Mouse (Mus musculus) myocyte (in vitro differentiated cells): ENCODE data around the gene Syngr3. TPM values are rescaled to one million over a fixed set of nuclear protein-coding genes. Genes with fewer than 3 reads are reported as not detected.

Experiments
- H3K27me3 ChIP-seq: one replicate; pipeline ENCODE4 v1.6.1; 2011; ENCODE audit not compliant: control insufficient read depth, insufficient read depth, insufficient read length
- H3K36me3 ChIP-seq: one replicate; pipeline ENCODE4 v1.6.1; 2011; ENCODE audit not compliant: control insufficient read depth, insufficient read depth
- H3K4me2 ChIP-seq: one replicate; pipeline ENCODE4 v1.6.1; 2011; ENCODE audit warnings: low read depth, control low read depth
- H3K4me3 ChIP-seq: one replicate; pipeline ENCODE4 v1.5.1; 2011; ENCODE audit warnings: mild to moderate bottlenecking, control low read depth, moderate library complexity
- H3K79me2 ChIP-seq: one replicate; pipeline ENCODE4 v1.6.1; 2011; ENCODE audit not compliant: control insufficient read depth, insufficient read depth
- H3ac ChIP-seq: one replicate; pipeline ENCODE4 v1.6.1; 2011; ENCODE audit not compliant: control insufficient read depth, insufficient read length
- CEBPB ChIP-seq: IDR thresholded peaks from 2 replicates; pipeline ENCODE4 v1.6.1; 2011; ENCODE audit warnings: mild to moderate bottlenecking, moderate library complexity; ENCODE audit not compliant: poor library complexity, insufficient read depth, severe bottlenecking
- E2F4 ChIP-seq: IDR thresholded peaks from one replicate; pipeline ENCODE4 v1.6.1; 2011; ENCODE audit warnings: mild to moderate bottlenecking, control low read depth, moderate library complexity; ENCODE audit not compliant: insufficient read depth
- MAX ChIP-seq: IDR thresholded peaks from one replicate; pipeline ENCODE4 v1.6.1; 2011; ENCODE audit warnings: low read depth, mild to moderate bottlenecking, control low read depth
- MYOD1 ChIP-seq, 3 experiments: IDR thresholded peaks; one replicate each; pipeline ENCODE4 v1.6.1; 2011; ENCODE audit warnings: control low read depth in 2 of 3, low read depth in 2 of 3, mild to moderate bottlenecking in 2 of 3, moderate library complexity in 1 of 3; ENCODE audit not compliant: insufficient read length in 2 of 3, control insufficient read depth in 1 of 3
- MYOG ChIP-seq, 3 experiments: IDR thresholded peaks; one replicate each; pipeline ENCODE4 v1.6.1; 2011; ENCODE audit warnings: control low read depth in 2 of 3, low read depth in 2 of 3, mild to moderate bottlenecking in 2 of 3; ENCODE audit not compliant: insufficient read length in 2 of 3, control insufficient read depth in 1 of 3, insufficient read depth in 1 of 3
- POLR2A ChIP-seq: IDR thresholded peaks from one replicate; pipeline ENCODE4 v1.6.1; 2011; ENCODE audit warnings: low read depth, mild to moderate bottlenecking, control low read depth, moderate library complexity; ENCODE audit not compliant: insufficient read length
- POLR2AphosphoS2 ChIP-seq: IDR thresholded peaks from one replicate; pipeline ENCODE4 v1.6.1; 2011; ENCODE audit warnings: low read depth, control low read depth; ENCODE audit not compliant: insufficient read length
- REST ChIP-seq: IDR thresholded peaks from one replicate; pipeline ENCODE4 v1.6.1; 2011; ENCODE audit warnings: mild to moderate bottlenecking, control low read depth, moderate library complexity; ENCODE audit not compliant: insufficient read depth, insufficient read length
- SRF ChIP-seq: IDR thresholded peaks from one replicate; pipeline ENCODE4 v1.6.1; 2011; ENCODE audit warnings: low read depth; ENCODE audit not compliant: control insufficient read depth, insufficient read length
- TCF12 ChIP-seq: IDR thresholded peaks from one replicate; pipeline ENCODE4 v1.6.1; 2011; ENCODE audit warnings: mild to moderate bottlenecking, control low read depth; ENCODE audit not compliant: poor library complexity, insufficient read depth, severe bottlenecking
- TCF3 ChIP-seq: IDR thresholded peaks from one replicate; pipeline ENCODE4 v1.6.1; 2011; ENCODE audit warnings: low read depth, control low read depth; ENCODE audit not compliant: insufficient read length
- USF1 ChIP-seq: IDR thresholded peaks from one replicate; pipeline ENCODE4 v1.6.1; 2011; ENCODE audit warnings: low read depth, mild to moderate bottlenecking, control low read depth, moderate library complexity
- polyA plus RNA-seq: library from polyadenylated mRNA; unstranded; fragments of >200 nt; fragmentation: generic; extraction: Trizol; gene quantifications from one replicate; pipeline ENCODE4 v1.2.1, GENCODE M21; 2012; ENCODE audit warnings: missing spikeins

Gene Syngr3
- polyA plus RNA-seq = 0.29 TPM

DNA sequence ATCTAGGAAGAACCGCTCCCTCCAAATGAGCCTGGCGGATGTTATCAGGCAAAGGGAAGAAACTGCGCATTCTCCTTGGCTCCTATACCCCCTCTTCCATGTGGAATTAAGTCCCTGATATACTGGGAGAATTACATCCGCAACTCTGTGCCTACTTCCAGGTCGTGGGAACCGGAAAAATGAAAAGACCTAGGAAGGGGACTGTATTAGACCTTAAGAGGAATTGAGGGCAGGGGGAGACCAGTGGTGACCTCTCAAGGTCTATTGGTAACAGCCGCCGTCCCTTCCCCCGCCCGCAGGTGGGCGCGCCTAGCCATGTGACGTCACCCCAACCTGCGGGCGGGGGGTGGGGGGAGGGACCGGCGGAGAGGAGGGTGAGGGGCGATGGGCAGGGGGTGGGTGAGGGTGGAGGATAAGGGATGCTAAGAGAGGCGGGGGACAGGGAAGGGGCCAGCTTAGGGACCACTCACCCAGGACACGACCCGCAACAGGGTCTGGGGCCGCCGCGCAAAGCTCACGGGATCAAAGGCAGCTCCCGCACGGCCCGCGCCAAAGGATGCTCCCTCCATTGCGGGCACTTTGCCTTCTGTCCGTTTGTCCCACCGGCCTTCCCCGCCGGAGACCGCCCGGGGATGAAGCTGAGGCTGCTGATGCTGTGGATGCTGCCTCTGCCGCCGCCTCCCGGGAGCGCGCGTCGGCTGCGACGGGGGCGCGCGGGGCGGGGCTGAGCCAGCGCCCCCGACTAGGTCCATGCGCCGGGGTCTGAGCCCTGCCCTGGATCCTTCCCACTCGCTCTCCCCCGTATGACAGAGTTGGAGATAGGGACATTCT, at the start of gene Syngr3:
Gene Syngr3 (minus strand): TSS at position 705 of the 831 bp plus-strand sequence.
- H3ac ChIP-seq = no peak within 1 kb of the TSS
- H3K4me2 ChIP-seq = peak within 1 kb of the TSS; percentile 64
- no peaks in the 10 kb centered on the region for H3K36me3 ChIP-seq
- H3K4me3 ChIP-seq = peak within 1 kb of the TSS; percentile 14
- TF ChIP-seq MYOD1 (IDR thresholded peaks at IDR 0.05; ENCODE audit: control insufficient read depth in 1 of 3, insufficient read length in 2 of 3, low read depth in 2 of 3) = no peak
- no peak for TF ChIP-seq MYOG (IDR thresholded peaks at IDR 0.05; ENCODE audit: control insufficient read depth in 1 of 3, insufficient read depth in 1 of 3, insufficient read length in 2 of 3, low read depth in 2 of 3)
- TF ChIP-seq REST = no peak
- no peak for TF ChIP-seq E2F4
- TF ChIP-seq MAX = no peak
- TF ChIP-seq POLR2AphosphoS2 = no peak
- TF ChIP-seq SRF = no peak
- TF ChIP-seq CEBPB = no peak
- TF ChIP-seq TCF12 = no peak
- no peak for TF ChIP-seq POLR2A
- no peak for TF ChIP-seq USF1
- TF ChIP-seq TCF3 = no peak
- no peaks in the 10 kb centered on the region for H3K79me2 ChIP-seq
- no peaks in the 10 kb centered on the region for H3K27me3 ChIP-seq

DNA sequence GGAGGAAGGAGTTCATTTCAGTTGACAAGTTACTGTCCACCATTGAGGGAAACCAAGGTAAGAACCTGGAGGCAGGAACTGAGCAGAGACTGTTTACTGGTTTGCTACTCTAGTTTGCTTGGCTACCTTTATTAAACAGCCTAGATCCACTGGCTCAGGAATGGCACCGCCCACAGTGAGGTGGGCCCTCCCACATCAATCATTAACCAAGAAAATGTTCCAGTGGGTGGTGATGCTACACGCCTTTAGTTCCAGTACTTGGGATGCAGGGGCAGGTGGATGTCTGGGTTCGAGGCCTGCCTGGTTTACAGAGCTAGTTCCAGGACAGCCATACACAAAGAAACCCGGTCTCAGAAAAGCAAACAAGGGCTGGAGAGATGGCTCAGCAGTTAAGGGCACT, 48.5 kb upstream of the Syngr3 start:
- no peaks in the 10 kb centered on the region for H3K27me3 ChIP-seq
- no peaks in the 10 kb centered on the region for H3K36me3 ChIP-seq
- TF ChIP-seq POLR2AphosphoS2 = no peak
- no peak overlapping the region for H3K4me3 ChIP-seq
- H3ac ChIP-seq = no peak overlapping the region
- H3K4me2 ChIP-seq = no peak overlapping the region
- peaks cover 6% of the 10 kb centered on the region for H3K79me2 ChIP-seq

DNA sequence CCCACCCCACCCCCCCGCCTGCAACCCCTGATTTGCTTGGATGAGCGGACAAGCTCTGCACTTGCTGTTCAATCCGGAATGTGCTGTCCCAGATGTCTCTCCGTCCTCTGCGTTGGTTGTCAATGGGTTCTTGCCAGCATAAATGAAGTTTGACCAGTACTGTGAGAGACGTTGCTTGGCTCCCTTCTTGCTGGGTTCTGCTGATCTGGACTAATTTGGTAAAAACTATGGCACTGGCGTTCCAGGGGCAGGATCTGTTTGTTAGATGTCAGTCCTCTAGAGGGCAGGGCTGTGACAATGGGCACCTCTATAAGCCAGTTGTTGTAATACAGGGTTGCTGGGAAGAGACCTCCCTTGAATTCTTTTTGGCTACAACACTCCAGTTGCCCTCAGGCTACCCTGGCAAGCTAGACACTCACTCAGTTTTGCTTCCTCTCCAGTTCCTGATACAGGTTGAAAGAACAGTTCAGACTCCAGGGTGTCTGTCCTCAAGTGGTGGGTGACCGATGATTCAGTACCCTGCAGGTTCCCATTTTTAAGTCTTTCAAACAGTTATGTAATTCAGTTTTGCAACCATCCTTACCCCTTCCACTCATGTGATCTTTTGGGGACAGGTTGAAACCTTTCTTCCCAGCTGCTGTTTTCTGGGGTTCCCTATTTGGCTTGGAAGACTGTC, 47.5 kb upstream of the Syngr3 start:
- TF ChIP-seq CEBPB = no peak
- TF ChIP-seq MAX = no peak
- no peak for TF ChIP-seq USF1
- no peak for TF ChIP-seq MYOG (IDR thresholded peaks at IDR 0.05; ENCODE audit: control insufficient read depth in 1 of 3, insufficient read depth in 1 of 3, insufficient read length in 2 of 3, low read depth in 2 of 3)
- TF ChIP-seq TCF3 = no peak
- no peak for TF ChIP-seq SRF
- no peak for TF ChIP-seq MYOD1 (IDR thresholded peaks at IDR 0.05; ENCODE audit: control insufficient read depth in 1 of 3, insufficient read length in 2 of 3, low read depth in 2 of 3)
- no peak for TF ChIP-seq E2F4
- TF ChIP-seq REST = no peak
- no peak for TF ChIP-seq POLR2AphosphoS2
- Histone ChIP-seq H3K79me2 (peaks cover 6% of the 10 kb centered on the region), H3K27me3 (no peaks in the 10 kb centered on the region), H3K4me2 (peak overlapping the region; percentile 92), H3ac (peak overlapping the region; percentile 49), H3K36me3 (no peaks in the 10 kb centered on the region), H3K4me3 (peak overlapping the region; percentile 53)

- peak; percentile 78 for TF ChIP-seq POLR2AphosphoS2
- peak; percentile 77 for TF ChIP-seq POLR2A
- TF ChIP-seq REST = no peak
- Histone ChIP-seq H3ac (peak within 1 kb of the TSS; percentile 49), H3K79me2 (peaks cover 6% of the 10 kb centered on the region), H3K36me3 (no peaks in the 10 kb centered on the region), H3K4me2 (peak within 1 kb of the TSS; percentile 92), H3K27me3 (no peaks in the 10 kb centered on the region), H3K4me3 (peak within 1 kb of the TSS; percentile 53)
Measured at GRCm38 (mm10) chr17:24736330-24737051, 46.7 kb upstream of the Syngr3 start, which contains the start of gene Msrb1. TSS of gene Msrb1 (plus strand) at chr17:24736642.

DNA sequence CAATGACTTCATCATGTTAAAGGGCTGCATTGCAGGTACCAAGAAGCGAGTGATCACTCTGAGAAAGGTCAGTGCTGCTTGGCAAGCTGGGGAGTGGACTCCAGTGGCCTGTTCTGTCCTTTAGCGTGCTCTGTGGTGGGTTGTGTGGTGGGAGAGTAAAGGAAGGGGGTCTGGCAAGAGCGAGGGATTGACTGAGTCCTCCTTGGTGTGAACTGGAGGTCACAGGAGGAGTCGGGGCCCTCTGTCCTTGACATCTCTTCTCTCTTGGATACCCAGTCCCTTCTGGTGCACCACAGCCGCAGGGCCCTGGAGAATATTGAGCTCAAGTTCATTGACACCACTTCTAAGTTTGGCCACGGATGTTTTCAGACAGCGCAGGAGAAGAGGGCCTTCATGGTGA, 45.7 kb upstream of the Syngr3 start:
- Histone ChIP-seq H3K4me2 (peak overlapping the region; percentile 86), H3K36me3 (no peaks in the 10 kb centered on the region), H3ac (no peak overlapping the region), H3K79me2 (peaks cover 6% of the 10 kb centered on the region), H3K27me3 (no peaks in the 10 kb centered on the region), H3K4me3 (peak overlapping the region; percentile 53)
- TF ChIP-seq CEBPB (no peak), USF1 (no peak), TCF3 (no peak), POLR2A (no peak), SRF (no peak), MYOG (IDR thresholded peaks at IDR 0.05; ENCODE audit: control insufficient read depth in 1 of 3, insufficient read depth in 1 of 3, insufficient read length in 2 of 3, low read depth in 2 of 3) (no peak)
